Comparison of ENCODE assay signal across 12 mouse cellular contexts in the genomic region with DNA sequence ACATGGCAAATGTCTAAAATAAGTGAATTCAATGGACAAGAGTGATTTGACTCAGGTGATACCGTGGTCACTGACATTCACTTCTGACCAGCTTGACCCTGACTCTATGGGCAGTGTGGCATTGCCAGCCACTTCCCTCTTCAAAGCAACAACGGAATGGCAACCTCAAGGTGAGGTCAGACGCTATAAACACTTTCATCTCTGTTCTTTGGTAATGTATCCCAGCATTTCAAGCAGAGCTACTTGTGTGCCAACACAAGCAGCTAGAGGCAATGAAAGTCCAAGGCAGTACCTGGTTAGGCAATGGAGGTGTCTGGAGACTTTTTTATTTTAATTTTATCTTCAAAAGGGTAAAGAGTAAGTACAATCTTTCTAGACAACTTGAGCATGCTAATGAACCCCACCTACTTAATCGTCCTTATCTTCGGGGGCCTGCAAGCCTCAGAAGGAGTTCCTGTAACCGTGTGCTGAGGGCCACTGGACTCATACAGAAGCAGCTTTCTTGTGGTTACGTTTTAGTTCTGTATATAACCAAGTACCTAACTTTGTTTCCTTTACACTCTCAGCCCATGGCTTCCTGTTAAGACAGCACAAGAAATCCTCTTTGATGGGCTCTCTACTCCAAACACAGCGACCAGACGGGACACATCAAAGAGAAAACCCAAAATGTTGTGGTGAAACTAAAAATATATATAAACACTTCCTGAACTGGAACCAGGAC.
DNase-seq lines count a peak whose midpoint lies in the region; ATAC-seq and TF ChIP-seq lines count a peak whose summit lies in the region.
"Had no signal": no experiment of that assay in that cellular context is flagged by ENCODE, and none has a peak within 500 bp of the region (broad histone marks: within the 10 kb centered on the region; RNA-seq: fewer than 3 reads in every experiment).

No protein-coding gene starts in this region.

- 0 out of 2 replicates have a peak overlapping the region, but pooled peaks have one; percentile 12 for H3K27ac ChIP-seq in lung, embryonic 15.5 days
- peak overlapping the region; percentile 43 for H3K27ac ChIP-seq in intestine, embryonic 14.5 days (ENCODE audit: low read depth)
- no peak overlapping the region for H3K27ac ChIP-seq in layer of hippocampus, adult 2 months
- H3K27ac ChIP-seq in forebrain, embryonic 16.5 days (ENCODE audit: low read length) = no peak overlapping the region
- H3K27ac ChIP-seq: embryonic facial prominence, embryonic 12.5 days; limb, embryonic 12.5 days had no signal

- DNase-seq in lung, postnatal 36 days = no peak
- DNase-seq in intestine, embryonic 14.5 days (ENCODE audit: low spot score) = no peak
- no peak for DNase-seq in layer of hippocampus, adult 2 months (ENCODE audit: low spot score in 2 of 2)
- no peak for DNase-seq in urinary bladder, postnatal 25 days (ENCODE audit: low spot score)
- DNase-seq: gastrocnemius, postnatal 14 days had no signal

- peaks cover 19% of the 10 kb centered on the region for H3K4me1 ChIP-seq in lung, embryonic 15.5 days
- peaks cover 9% of the 10 kb centered on the region; the same call in 1 of the 2 replicates for H3K4me1 ChIP-seq in intestine, embryonic 14.5 days (replicated peaks; ENCODE audit: control insufficient read depth, insufficient read depth, low read length)
- no peaks in the 10 kb centered on the region for H3K4me1 ChIP-seq in forebrain, embryonic 16.5 days (replicated peaks; ENCODE audit: control insufficient read depth, insufficient read depth, low read length)
- H3K4me1 ChIP-seq: limb, embryonic 12.5 days had no signal

- 40% methylated on average over 9 of the region's 9 CpGs for WGBS in lung, embryonic 15.5 days
- 49% methylated on average over 9 of the region's 9 CpGs for WGBS in intestine, embryonic 14.5 days
- WGBS in forebrain, embryonic 16.5 days = 93% methylated on average over 9 of the region's 9 CpGs

- H3K36me3 ChIP-seq in lung, embryonic 15.5 days = no peaks in the 10 kb centered on the region
- H3K36me3 ChIP-seq in intestine, embryonic 14.5 days (ENCODE audit: control insufficient read depth, insufficient read depth, low read length) = no peaks in the 10 kb centered on the region
- no peaks in the 10 kb centered on the region for H3K36me3 ChIP-seq in forebrain, embryonic 16.5 days (ENCODE audit: control insufficient read depth, insufficient read depth)
- H3K36me3 ChIP-seq: embryonic facial prominence, embryonic 12.5 days; limb, embryonic 12.5 days had no signal

- H3K4me2 ChIP-seq in lung, embryonic 15.5 days = no peak overlapping the region
- H3K4me2 ChIP-seq in intestine, embryonic 14.5 days (ENCODE audit: low read length) = no peak overlapping the region
- no peak overlapping the region for H3K4me2 ChIP-seq in forebrain, embryonic 16.5 days (ENCODE audit: low read length)
- H3K4me2 ChIP-seq: embryonic facial prominence, embryonic 12.5 days; limb, embryonic 12.5 days had no signal

- no peak overlapping the region for H3K9ac ChIP-seq in lung, embryonic 15.5 days
- H3K9ac ChIP-seq in intestine, embryonic 14.5 days (ENCODE audit: low read length) = no peak overlapping the region
- no peak overlapping the region for H3K9ac ChIP-seq in forebrain, embryonic 16.5 days (replicated peaks; ENCODE audit: low read depth, low read length)
- H3K9ac ChIP-seq: embryonic facial prominence, embryonic 12.5 days; limb, embryonic 12.5 days had no signal

- H3K4me3 ChIP-seq in lung, embryonic 15.5 days = no peak overlapping the region
- H3K4me3 ChIP-seq in intestine, embryonic 14.5 days (ENCODE audit: low read depth, low read length) = no peak overlapping the region
- no peak overlapping the region for H3K4me3 ChIP-seq in layer of hippocampus, adult 2 months
- no peak overlapping the region for H3K4me3 ChIP-seq in forebrain, embryonic 16.5 days (replicated peaks; ENCODE audit: low read length)
- H3K4me3 ChIP-seq: embryonic facial prominence, embryonic 12.5 days; limb, embryonic 12.5 days; myocyte had no signal

- H3K27me3 ChIP-seq in lung, embryonic 15.5 days = no peaks in the 10 kb centered on the region
- no peaks in the 10 kb centered on the region for H3K27me3 ChIP-seq in intestine, embryonic 14.5 days (replicated peaks; ENCODE audit: control insufficient read depth, insufficient read depth, low read length)
- H3K27me3 ChIP-seq in forebrain, embryonic 16.5 days (replicated peaks; ENCODE audit: control insufficient read depth, insufficient read depth, low read length) = no peaks in the 10 kb centered on the region
- H3K27me3 ChIP-seq: embryonic facial prominence, embryonic 12.5 days; limb, embryonic 12.5 days had no signal

- no peak for ATAC-seq in lung, embryonic 15.5 days (ENCODE audit: borderline replicate concordance, extremely low read depth, low FRiP score, low TSS enrichment)
- peak; percentile 88 for ATAC-seq in activated CD4-positive, CD25-positive, alpha-beta regulatory T cell, adult 4 months
- ATAC-seq in intestine, embryonic 14.5 days (replicated peaks; ENCODE audit: low FRiP score, low TSS enrichment, low read depth) = no peak
- ATAC-seq in megakaryocyte-erythroid progenitor cell, adult 5-6 weeks (replicated peaks; ENCODE audit: low FRiP score, low TSS enrichment, poor library complexity, severe bottlenecking) = peak; percentile 91
- ATAC-seq in forebrain, embryonic 16.5 days = no peak

- H3K9me3 ChIP-seq in lung, embryonic 15.5 days = no peaks in the 10 kb centered on the region
- H3K9me3 ChIP-seq in intestine, embryonic 14.5 days (ENCODE audit: control insufficient read depth, low read length) = no peaks in the 10 kb centered on the region
- H3K9me3 ChIP-seq in forebrain, embryonic 16.5 days (ENCODE audit: control insufficient read depth, low read length) = no peaks in the 10 kb centered on the region
- H3K9me3 ChIP-seq: embryonic facial prominence, embryonic 12.5 days; limb, embryonic 12.5 days had no signal

- TF ChIP-seq CTCF in layer of hippocampus, adult 2 months (conservative IDR thresholded peaks at IDR 0.05) = no peak

Comparison
In these comparisons a context has a peak if more than half of its experiments do, and no peak if none do; other contexts are left out.
1. ATAC-seq: peak in activated CD4-positive, CD25-positive, alpha-beta regulatory T cell, adult 4 months (single experiment) and megakaryocyte-erythroid progenitor cell, adult 5-6 weeks (single experiment); none in lung, embryonic 15.5 days (single experiment), intestine, embryonic 14.5 days (single experiment) and forebrain, embryonic 16.5 days (single experiment).
2. H3K27ac ChIP-seq: peak in lung, embryonic 15.5 days (single experiment) and intestine, embryonic 14.5 days (single experiment); none in layer of hippocampus, adult 2 months (single experiment) and forebrain, embryonic 16.5 days (single experiment).